Mouse (Mus musculus) ES-Bruce4 (cell line): Measurements from ENCODE around the gene Rasgrf2. TPM values are rescaled to one million over a fixed set of nuclear protein-coding genes. Genes with fewer than 3 reads are reported as not detected.

Experiments used
- H3K27ac ChIP-seq: 2 replicates; pipeline ENCODE4 v1.5.1; 2012; ENCODE audit warnings: low read length, inconsistent platforms; ENCODE audit not compliant: insufficient read depth
- H3K27me3 ChIP-seq: 2 replicates; pipeline ENCODE4 v1.6.1; 2012; ENCODE audit warnings: mild to moderate bottlenecking, low read length, inconsistent platforms; ENCODE audit not compliant: control insufficient read depth, poor library complexity, insufficient read depth, severe bottlenecking
- H3K36me3 ChIP-seq: 2 replicates; pipeline ENCODE4 v1.6.1; 2012; ENCODE audit warnings: inconsistent platforms, mild to moderate bottlenecking, low read length, moderate library complexity; ENCODE audit not compliant: control insufficient read depth, poor library complexity, insufficient read depth, severe bottlenecking
- H3K4me1 ChIP-seq: one replicate; pipeline ENCODE4 v1.8.1; 2011; ENCODE audit warnings: low read length; ENCODE audit not compliant: control insufficient read depth, insufficient read depth
- H3K4me3 ChIP-seq: 2 replicates; pipeline ENCODE4 v1.5.1; 2011; ENCODE audit warnings: low read depth, mild to moderate bottlenecking, low read length
- H3K9ac ChIP-seq: 2 replicates; pipeline ENCODE4 v1.6.1; 2012; ENCODE audit warnings: low read depth, mild to moderate bottlenecking, inconsistent platforms; ENCODE audit not compliant: poor library complexity, severe bottlenecking
- H3K9me3 ChIP-seq: replicated peaks from 2 replicates; pipeline ENCODE4 v1.6.1; 2012; ENCODE audit warnings: mild to moderate bottlenecking, low read length, inconsistent platforms; ENCODE audit not compliant: control insufficient read depth, poor library complexity, insufficient read depth, severe bottlenecking
- CTCF ChIP-seq: IDR thresholded peaks from one replicate; pipeline ENCODE4 v1.8.1; 2011; ENCODE audit warnings: low read depth, low read length
- EP300 ChIP-seq: IDR thresholded peaks from 2 replicates; pipeline ENCODE4 v1.6.1; 2011; ENCODE audit warnings: low read depth, low read length; ENCODE audit not compliant: insufficient read depth
- POLR2A ChIP-seq: IDR thresholded peaks from one replicate; pipeline ENCODE4 v1.8.1; 2011; ENCODE audit warnings: low read length; ENCODE audit not compliant: insufficient read depth
- polyA plus RNA-seq: library from polyadenylated mRNA; stranded (reverse); fragments of >200 nt; gene quantifications from 2 replicates; pipeline ENCODE4 v1.2.4, GENCODE M21; 2011; ENCODE audit warnings: low read depth; ENCODE audit not compliant: missing spikeins, insufficient read depth, insufficient read length

Rasgrf2 gene
- polyA plus RNA-seq, 1 experiment = not detected

- H3K27ac ChIP-seq = no peak overlapping the region
Measured at GRCm38 (mm10) chr13:91873734-91874329, 257.6 kb downstream of the Rasgrf2 start.

DNA sequence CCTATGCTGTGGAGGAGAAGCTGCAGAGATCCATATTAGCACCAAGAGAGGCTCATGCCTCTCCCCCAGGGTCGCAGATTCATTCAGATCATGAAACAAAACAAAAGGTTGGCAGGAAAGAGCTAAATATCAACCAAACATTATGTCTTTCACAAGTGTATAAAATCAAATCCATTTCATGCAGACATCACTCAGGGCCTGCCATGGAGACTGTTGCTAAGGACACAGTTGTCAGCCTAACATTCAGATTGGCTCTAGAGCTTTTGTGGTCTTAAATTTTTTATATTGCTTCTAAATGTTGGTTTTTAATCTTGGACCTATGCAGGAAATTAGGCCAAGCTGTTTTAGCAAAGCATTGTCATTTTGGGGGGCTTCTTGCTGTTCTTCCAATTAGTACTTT is 262.9 kb downstream of the Rasgrf2 start:
- no peak overlapping the region for H3K9ac ChIP-seq
- TF ChIP-seq EP300 (no peak), POLR2A (no peak), CTCF (no peak)
- H3K27ac ChIP-seq = no peak overlapping the region
- H3K27me3 ChIP-seq = no peaks in the 10 kb centered on the region; the same call in 1 of the 2 replicates
- no peaks in the 10 kb centered on the region for H3K4me1 ChIP-seq
- H3K9me3 ChIP-seq = no peaks in the 10 kb centered on the region
- no peaks in the 10 kb centered on the region for H3K36me3 ChIP-seq
- H3K4me3 ChIP-seq = no peak overlapping the region

More at GRCm38 (mm10) chr13:91873734-91874329, 257.6 kb downstream of the Rasgrf2 start:
- Histone ChIP-seq H3K27me3 (no peaks in the 10 kb centered on the region; the same call in 1 of the 2 replicates), H3K36me3 (no peaks in the 10 kb centered on the region), H3K4me3 (no peak overlapping the region), H3K9me3 (no peaks in the 10 kb centered on the region), H3K4me1 (no peaks in the 10 kb centered on the region), H3K9ac (no peak overlapping the region)
- no peak for TF ChIP-seq CTCF
- no peak for TF ChIP-seq EP300
- TF ChIP-seq POLR2A = no peak

- Histone ChIP-seq H3K27ac (no peak overlapping the region), H3K9ac (no peak overlapping the region), H3K27me3 (no peaks in the 10 kb centered on the region), H3K4me3 (no peak overlapping the region), H3K9me3 (no peaks in the 10 kb centered on the region), H3K4me1 (no peaks in the 10 kb centered on the region), H3K36me3 (no peaks in the 10 kb centered on the region)
- TF ChIP-seq EP300 (no peak), CTCF (peak; percentile 45)
Measured at GRCm38 (mm10) chr13:91858835-91859234, 272.6 kb downstream of the Rasgrf2 start.

- H3K9ac ChIP-seq = no peak overlapping the region
- no peaks in the 10 kb centered on the region for H3K4me1 ChIP-seq
- H3K27ac ChIP-seq = no peak overlapping the region
- no peak overlapping the region for H3K4me3 ChIP-seq
- H3K36me3 ChIP-seq = no peaks in the 10 kb centered on the region
- no peak for TF ChIP-seq EP300
- TF ChIP-seq POLR2A = no peak
- peak; percentile 77 for TF ChIP-seq CTCF
- no peaks in the 10 kb centered on the region for H3K9me3 ChIP-seq
- no peaks in the 10 kb centered on the region for H3K27me3 ChIP-seq
Measured at GRCm38 (mm10) chr13:91857427-91857826, 274.0 kb downstream of the Rasgrf2 start.

DNA sequence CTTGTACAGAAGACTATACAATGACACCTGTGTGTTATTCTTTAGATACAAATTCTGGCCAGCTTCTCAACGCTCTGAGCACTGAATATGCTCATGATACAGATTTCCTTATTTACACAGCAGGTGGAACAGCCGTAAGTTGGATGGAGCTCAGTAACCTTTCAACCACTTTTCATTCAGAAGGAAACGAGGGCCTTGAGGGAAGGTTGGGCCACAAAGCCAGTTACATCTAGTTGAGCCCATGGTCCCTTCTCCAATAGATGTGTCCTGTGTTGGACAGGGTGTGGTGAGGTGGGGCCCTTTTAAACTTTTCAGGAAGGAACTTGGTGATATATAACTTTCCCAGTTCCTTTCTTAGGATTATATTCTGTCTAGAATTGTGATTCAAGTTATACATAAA is 277.0 kb downstream of the Rasgrf2 start:
- Histone ChIP-seq H3K27me3 (no peaks in the 10 kb centered on the region), H3K27ac (no peak overlapping the region), H3K4me1 (no peaks in the 10 kb centered on the region), H3K4me3 (no peak overlapping the region), H3K36me3 (no peaks in the 10 kb centered on the region), H3K9ac (no peak overlapping the region), H3K9me3 (no peaks in the 10 kb centered on the region)
- TF ChIP-seq EP300 (no peak), POLR2A (no peak), CTCF (no peak)

Other genes starting within 250 kb of the Rasgrf2 start
- not detected in 2 replicates for gene Gm20379, start 174.3 kb upstream of the Rasgrf2 start, polyA plus RNA-seq
- 19.8 and 21.3 TPM in 2 replicates for gene Dhfr, start 223.1 kb upstream of the Rasgrf2 start, polyA plus RNA-seq
- 33.1 and 33.7 TPM in 2 replicates for gene Msh3, start 223.3 kb upstream of the Rasgrf2 start, polyA plus RNA-seq